Mouse (Mus musculus): ENCODE data around the gene Hist1h3a. TPM values are rescaled to one million over a fixed set of nuclear protein-coding genes. Genes with fewer than 3 reads are reported as not detected.
A peak's percentile ranks its signal among the peaks of the same experiment; 100 is the strongest.

Gene Hist1h3a
- polyA plus RNA-seq, 1 experiment from 2014 or later = 4.6 TPM

DNA sequence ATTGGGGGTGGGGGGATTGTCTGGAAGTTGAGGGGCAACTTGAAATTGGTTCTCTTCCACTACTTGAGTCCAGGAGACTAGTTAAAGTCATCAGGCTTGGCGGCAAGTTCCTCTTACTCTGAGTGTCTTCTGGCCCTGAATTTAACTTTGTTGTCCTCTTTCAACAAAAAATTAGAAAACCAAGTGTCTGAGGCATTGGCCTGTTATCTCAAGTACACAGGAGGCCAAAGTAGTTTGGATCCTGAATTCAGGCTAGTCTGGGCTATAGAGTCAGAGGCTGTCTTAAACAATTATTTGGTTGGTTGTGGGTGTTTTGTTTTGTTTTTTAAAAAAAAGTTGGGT lies 3.0 kb upstream of the Hist1h3a start:
- ATAC-seq (ENCODE audit: low FRiP score, low read depth) = no peak
- Histone ChIP-seq H3K4me3 (no peak overlapping the region), H3K27ac (replicated peaks) (no peak overlapping the region), H3K27me3 (no peaks in the 10 kb centered on the region), H3K4me2 (replicated peaks) (no peak overlapping the region), H3K9me3 (no peaks in the 10 kb centered on the region), H3K9ac (replicated peaks) (no peak overlapping the region), H3K36me3 (no peaks in the 10 kb centered on the region), H3K4me1 (peaks cover 24% of the 10 kb centered on the region)
- WGBS = 63% methylated on average over 1 of the region's 1 CpGs

GRCm38 (mm10) chr13:23764324-23765171 lies 2.4 kb upstream of the Hist1h3a start:
- peak overlapping the region; percentile 90 for H3K27ac ChIP-seq (replicated peaks)
- no peaks in the 10 kb centered on the region for H3K9me3 ChIP-seq
- H3K36me3 ChIP-seq = no peaks in the 10 kb centered on the region
- peak overlapping the region; percentile 73 for H3K4me2 ChIP-seq (replicated peaks)
- no peak for ATAC-seq (ENCODE audit: low FRiP score, low read depth)
- H3K4me3 ChIP-seq = peak overlapping the region; percentile 58
- WGBS = 31% methylated on average over 12 of the region's 12 CpGs
- peak overlapping the region; percentile 71 for H3K9ac ChIP-seq (replicated peaks)
- H3K27me3 ChIP-seq = no peaks in the 10 kb centered on the region
- H3K4me1 ChIP-seq = peaks cover 28% of the 10 kb centered on the region

GRCm38 (mm10) chr13:23763586-23764323 lies 1.6 kb upstream of the Hist1h3a start, which contains the start of gene Hist1h1a:
Gene Hist1h1a, plus strand, starts transcription at chr13:23763666.
- no peaks in the 10 kb centered on the region for H3K9me3 ChIP-seq
- 3% methylated on average over 34 of the region's 34 CpGs for WGBS
- peak; percentile 75 for ATAC-seq (ENCODE audit: low FRiP score, low read depth)

DNA sequence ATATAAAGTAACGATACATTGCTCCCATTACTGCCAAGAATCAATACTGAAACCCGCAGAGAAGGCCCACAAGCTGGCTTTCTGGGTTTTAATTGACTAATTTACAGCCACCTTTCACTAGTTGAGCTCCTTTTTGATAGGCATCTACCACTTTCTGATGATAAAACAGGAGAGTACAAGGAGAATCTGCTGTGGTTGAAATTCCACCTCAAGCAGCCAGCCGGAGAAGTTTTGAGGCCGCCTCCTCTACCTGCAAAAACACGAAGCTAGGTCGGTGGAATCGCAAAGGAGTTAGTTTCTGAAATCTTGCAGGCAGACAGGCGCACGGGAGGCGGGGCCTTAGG lies 1.0 kb upstream of the Hist1h3a start:
- peak overlapping the region; percentile 25; the same call in 1 of the 2 replicates for H3K9ac ChIP-seq (replicated peaks)
- ATAC-seq (ENCODE audit: low FRiP score, low read depth) = no peak
- 0% methylated on average over 10 of the region's 10 CpGs for WGBS

More at GRCm38 (mm10) chr13:23763586-23764323, 1.6 kb upstream of the Hist1h3a start, which contains the start of gene Hist1h1a:
- H3K9ac ChIP-seq (replicated peaks) = peak within 1 kb of the TSS; percentile 71
- peaks cover 28% of the 10 kb centered on the region for H3K4me1 ChIP-seq
- H3K4me3 ChIP-seq = peak within 1 kb of the TSS; percentile 58
- no peaks in the 10 kb centered on the region for H3K27me3 ChIP-seq
- H3K36me3 ChIP-seq = no peaks in the 10 kb centered on the region
- H3K27ac ChIP-seq (replicated peaks) = peak within 1 kb of the TSS; percentile 90
- peak within 1 kb of the TSS; percentile 73 for H3K4me2 ChIP-seq (replicated peaks)

GRCm38 (mm10) chr13:23760972-23761864 lies 968 bp downstream of the Hist1h3a start, which contains the start of gene Hist1h4a:
Gene Hist1h4a, minus strand, starts transcription at chr13:23761230.
- peak; percentile 71 for ATAC-seq (ENCODE audit: low FRiP score, low read depth)
- WGBS = under 1% methylated on average over 69 of the region's 72 CpGs
- Histone ChIP-seq H3K4me3 (peak within 1 kb of the TSS; percentile 43), H3K4me2 (replicated peaks) (peak within 1 kb of the TSS; percentile 73), H3K27ac (replicated peaks) (peak within 1 kb of the TSS; percentile 90), H3K36me3 (no peaks in the 10 kb centered on the region), H3K9ac (replicated peaks) (peak within 1 kb of the TSS; percentile 41), H3K9me3 (no peaks in the 10 kb centered on the region), H3K27me3 (no peaks in the 10 kb centered on the region), H3K4me1 (peaks cover 32% of the 10 kb centered on the region)

More for the DNA sequence above, 1.0 kb upstream of the Hist1h3a start:
- H3K4me2 ChIP-seq (replicated peaks) = peak overlapping the region; percentile 73
- H3K9me3 ChIP-seq = no peaks in the 10 kb centered on the region
- no peaks in the 10 kb centered on the region for H3K27me3 ChIP-seq
- H3K4me1 ChIP-seq = peaks cover 28% of the 10 kb centered on the region
- H3K36me3 ChIP-seq = no peaks in the 10 kb centered on the region
- H3K27ac ChIP-seq (replicated peaks) = peak overlapping the region; percentile 90
- H3K4me3 ChIP-seq = peak overlapping the region; percentile 58

- H3K9ac ChIP-seq (replicated peaks) = peak overlapping the region; percentile 32
- H3K36me3 ChIP-seq = no peaks in the 10 kb centered on the region
- peak overlapping the region; percentile 73 for H3K4me2 ChIP-seq (replicated peaks)
- H3K27me3 ChIP-seq = no peaks in the 10 kb centered on the region
- H3K4me1 ChIP-seq = peaks cover 32% of the 10 kb centered on the region
- peak overlapping the region; percentile 43 for H3K4me3 ChIP-seq
- no peak for ATAC-seq (ENCODE audit: low FRiP score, low read depth)
- peak overlapping the region; percentile 90 for H3K27ac ChIP-seq (replicated peaks)
- H3K9me3 ChIP-seq = no peaks in the 10 kb centered on the region
- 2% methylated on average over 22 of the region's 27 CpGs for WGBS
These were observed 1.8 kb downstream of the Hist1h3a start for GRCm38 (mm10) chr13:23760240-23760971.

DNA sequence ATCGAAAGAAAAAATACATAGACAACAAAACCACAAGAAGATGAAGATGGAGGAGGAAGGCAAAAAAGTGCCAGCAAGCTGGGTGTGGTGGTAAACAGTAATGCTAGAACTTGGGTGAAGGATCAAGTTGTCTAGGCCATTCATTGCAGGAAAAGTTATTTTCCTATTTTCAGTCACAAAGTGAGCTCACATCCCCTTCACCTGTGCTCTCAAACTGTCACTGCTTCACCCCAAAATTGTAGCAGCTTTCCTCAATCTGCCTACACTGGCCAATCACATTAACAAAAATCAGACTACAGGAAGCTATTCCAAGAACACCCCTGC lies 2.3 kb downstream of the Hist1h3a start:
- no peak for ATAC-seq (ENCODE audit: low FRiP score, low read depth)
- Histone ChIP-seq H3K4me1 (peaks cover 32% of the 10 kb centered on the region), H3K9ac (replicated peaks) (peak overlapping the region; percentile 32; the same call in 1 of the 2 replicates), H3K27me3 (no peaks in the 10 kb centered on the region), H3K4me3 (peak overlapping the region; percentile 43), H3K27ac (replicated peaks) (peak overlapping the region; percentile 90), H3K9me3 (no peaks in the 10 kb centered on the region), H3K36me3 (no peaks in the 10 kb centered on the region), H3K4me2 (replicated peaks) (peak overlapping the region; percentile 73)
- WGBS = 82% methylated on average over 1 of the region's 1 CpGs

- Histone ChIP-seq H3K36me3 (no peaks in the 10 kb centered on the region), H3K4me3 (no peak overlapping the region), H3K9ac (replicated peaks) (no peak overlapping the region), H3K27ac (replicated peaks) (no peak overlapping the region), H3K4me1 (peaks cover 28% of the 10 kb centered on the region), H3K9me3 (no peaks in the 10 kb centered on the region), H3K27me3 (no peaks in the 10 kb centered on the region), H3K4me2 (replicated peaks) (no peak overlapping the region)
- no peak for ATAC-seq (ENCODE audit: low FRiP score, low read depth)
- WGBS = 80% methylated on average over 3 of the region's 3 CpGs
These were observed 2.9 kb downstream of the Hist1h3a start for GRCm38 (mm10) chr13:23759251-23759771.

DNA sequence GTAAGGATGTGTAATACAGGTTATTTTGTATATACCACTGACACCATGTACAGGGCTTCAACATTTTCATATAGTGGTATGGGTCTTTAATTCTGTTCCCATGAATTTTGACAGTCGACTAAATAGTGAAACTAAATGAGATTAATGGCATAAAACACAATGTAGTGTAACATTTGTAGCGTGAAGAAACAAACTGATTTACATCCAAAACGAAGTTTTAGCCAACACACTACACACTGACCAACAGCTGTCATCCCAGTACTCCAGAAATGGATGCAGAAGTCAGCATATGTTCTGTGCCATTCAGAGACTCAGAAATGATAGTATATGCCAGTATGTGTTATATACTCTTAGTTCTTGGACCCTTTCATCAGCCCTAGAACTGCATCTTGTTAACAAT lies 4.3 kb downstream of the Hist1h3a start:
- no peak overlapping the region for H3K4me3 ChIP-seq
- no peaks in the 10 kb centered on the region for H3K9me3 ChIP-seq
- H3K27me3 ChIP-seq = no peaks in the 10 kb centered on the region
- 54% methylated on average over 3 of the region's 3 CpGs for WGBS
- H3K27ac ChIP-seq (replicated peaks) = 0 out of 2 replicates have a peak overlapping the region, but pooled peaks have one; percentile 39
- ATAC-seq (ENCODE audit: low FRiP score, low read depth) = no peak
- no peak overlapping the region for H3K4me2 ChIP-seq (replicated peaks)
- no peaks in the 10 kb centered on the region for H3K36me3 ChIP-seq
- no peak overlapping the region for H3K9ac ChIP-seq (replicated peaks)
- peaks cover 22% of the 10 kb centered on the region; the same call in 1 of the 2 replicates for H3K4me1 ChIP-seq

DNA sequence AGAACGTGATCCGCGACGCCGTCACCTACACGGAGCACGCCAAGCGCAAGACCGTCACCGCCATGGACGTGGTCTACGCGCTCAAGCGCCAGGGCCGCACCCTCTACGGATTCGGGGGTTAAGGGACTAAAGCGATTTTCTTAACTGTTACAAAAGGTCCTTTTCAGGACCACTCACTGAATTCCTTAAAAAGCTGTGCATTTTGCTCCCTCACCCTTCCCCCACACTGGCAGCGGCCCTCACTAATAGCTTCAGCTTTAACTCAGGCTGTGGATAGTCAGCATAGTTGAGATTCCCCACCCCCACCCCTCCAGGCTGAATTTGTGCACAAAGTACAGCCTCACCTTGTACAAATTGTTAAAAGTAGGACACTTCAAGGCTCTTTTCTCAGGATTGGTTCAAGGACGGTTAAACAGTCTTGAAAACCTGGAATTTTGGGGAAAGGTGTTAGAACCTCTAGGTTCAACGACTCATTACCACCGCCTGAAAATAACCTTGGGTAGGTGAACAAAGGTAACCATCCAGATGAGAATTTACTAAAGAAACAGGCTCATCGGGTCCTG lies 4.9 kb downstream of the Hist1h3a start:
- H3K36me3 ChIP-seq = no peaks in the 10 kb centered on the region
- under 1% methylated on average over 17 of the region's 23 CpGs for WGBS
- H3K4me1 ChIP-seq = peaks cover 25% of the 10 kb centered on the region; the same call in 1 of the 2 replicates
- H3K27ac ChIP-seq (replicated peaks) = peak overlapping the region; percentile 86
- no peak for ATAC-seq (ENCODE audit: low FRiP score, low read depth)
- peak overlapping the region; percentile 58 for H3K4me2 ChIP-seq (replicated peaks)
- no peaks in the 10 kb centered on the region for H3K9me3 ChIP-seq
- peak overlapping the region; percentile 61 for H3K9ac ChIP-seq (replicated peaks)
- H3K27me3 ChIP-seq = no peaks in the 10 kb centered on the region
- H3K4me3 ChIP-seq = peak overlapping the region; percentile 42

All from midbrain, embryonic 12.5 days (tissue).